Mouse (Mus musculus): Measurements from ENCODE around the gene Sh3bgrl3. TPM values are rescaled to one million over a fixed set of nuclear protein-coding genes. Genes with fewer than 3 reads are reported as not detected.

Gene Sh3bgrl3
- total and polyA plus RNA-seq, 3 experiments = 122 to 414 TPM; not detected in 1

DNA sequence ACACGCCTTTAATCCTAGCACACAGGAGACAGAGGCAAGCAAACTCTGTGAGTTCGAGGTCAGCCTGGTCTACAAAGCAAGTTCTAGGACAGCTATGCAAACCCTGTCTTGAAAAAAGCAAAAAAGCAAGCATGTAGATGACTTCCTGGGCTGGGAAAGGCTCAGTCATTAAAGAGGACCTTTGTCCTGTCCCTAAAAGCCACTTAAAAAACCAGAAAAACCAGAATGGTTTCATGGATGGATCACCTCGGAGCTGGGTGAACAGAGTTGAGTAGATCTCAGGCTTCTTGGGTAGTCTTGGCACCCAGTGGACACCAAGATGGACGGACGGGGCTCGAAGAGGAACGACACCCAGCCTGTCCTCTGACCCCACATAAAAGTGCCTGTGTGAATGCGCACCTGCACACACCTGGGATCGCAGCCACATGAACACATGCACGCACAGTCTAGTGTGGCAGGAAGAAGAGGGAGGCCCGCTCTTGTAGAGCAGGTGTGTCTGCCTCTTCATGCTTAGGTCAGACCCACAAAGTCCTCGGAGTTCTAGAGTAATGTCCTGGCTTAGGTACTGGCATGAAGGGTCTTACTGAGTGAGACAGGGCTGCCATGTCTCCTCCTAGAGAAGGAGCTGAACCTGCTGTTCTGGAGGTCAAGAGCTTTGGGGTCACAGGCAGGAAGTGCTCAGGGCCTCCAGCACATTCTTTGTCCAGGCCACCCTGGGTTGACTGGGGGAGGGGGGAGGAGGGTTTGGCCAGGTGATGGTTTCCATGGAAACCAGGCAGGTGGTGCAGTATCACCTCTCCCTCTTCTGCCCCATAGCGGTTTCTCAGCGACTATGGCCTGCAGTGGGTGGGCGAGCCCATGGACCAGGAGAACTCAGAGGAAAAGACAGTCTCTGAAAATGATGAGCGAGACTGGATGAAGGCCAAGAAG is 13.1 kb downstream of the Sh3bgrl3 start:
- Histone ChIP-seq H3K27ac (ENCODE audit: control insufficient read depth, low read depth, low read length) (no peak overlapping the region), H3K9me3 (replicated peaks; ENCODE audit: insufficient read depth, low read length) (no peaks in the 10 kb centered on the region), H3K36me3 (ENCODE audit: control insufficient read depth in 1 of 2, insufficient read depth in 2 of 2, low read length in 2 of 2) (peaks cover 0 to 19% of the 10 kb centered on the region in 2 experiments; a peak in 2 of 4 replicates), H3K9ac (ENCODE audit: control insufficient read depth, low read depth, low read length, poor library complexity, severe bottlenecking) (no peak overlapping the region), H3K27me3 (ENCODE audit: control insufficient read depth in 1 of 2, insufficient read depth in 2 of 2, low read length in 2 of 2) (no peaks in the 10 kb centered on the region), H3K4me1 (ENCODE audit: control insufficient read depth in 1 of 2, insufficient read depth in 2 of 2, low read length in 2 of 2) (peaks cover 11 to 32% of the 10 kb centered on the region in 2 experiments), H3K79me2 (ENCODE audit: control insufficient read depth, insufficient read depth, low read length, poor library complexity) (no peaks in the 10 kb centered on the region; the same call in 1 of the 2 replicates), H3K4me3 (ENCODE audit: control insufficient read depth in 1 of 2, insufficient read depth in 1 of 2, low read depth in 2 of 2, low read length in 2 of 2) (no peak overlapping the region)
- TF ChIP-seq MYB (IDR thresholded peaks at IDR 0.05; ENCODE audit: low read depth, low read length) = no peak
- TF ChIP-seq MYC (IDR thresholded peaks at IDR 0.05; ENCODE audit: low read depth, low read length) = no peak
- TF ChIP-seq CHD2 (IDR thresholded peaks at IDR 0.05; ENCODE audit: low read length) = no peak
- no peak for TF ChIP-seq TBP (IDR thresholded peaks at IDR 0.05; ENCODE audit: low read depth, low read length)
- TF ChIP-seq TCF12 (IDR thresholded peaks at IDR 0.05; ENCODE audit: low read depth, low read length) = no peak
- TF ChIP-seq UBTF (IDR thresholded peaks at IDR 0.05; ENCODE audit: borderline replicate concordance, insufficient read depth, low read depth, low read length) = no peak
- TF ChIP-seq ZKSCAN1 (IDR thresholded peaks at IDR 0.05; ENCODE audit: low read depth, low read length) = no peak
- TF ChIP-seq ZNF384 (IDR thresholded peaks at IDR 0.05; ENCODE audit: low read depth, low read length) = no peak
- TF ChIP-seq E2F4 (IDR thresholded peaks at IDR 0.05; ENCODE audit: borderline replicate concordance, low read depth, low read length) = no peak
- no peak for TF ChIP-seq CTCF (IDR thresholded peaks at IDR 0.05 in 2 of 3, conservative IDR thresholded peaks at IDR 0.05 in 1 of 3; ENCODE audit: control insufficient read depth in 1 of 3, insufficient read depth in 1 of 3, low read depth in 2 of 3, low read length in 3 of 3, poor library complexity in 1 of 3, severe bottlenecking in 1 of 3)
- no peak for TF ChIP-seq TAL1 (IDR thresholded peaks at IDR 0.05; ENCODE audit: low read length)
- TF ChIP-seq ZMIZ1 (IDR thresholded peaks at IDR 0.05; ENCODE audit: low read depth, low read length) = no peak
- no peak for TF ChIP-seq POLR2AphosphoS5 (IDR thresholded peaks at IDR 0.05; ENCODE audit: borderline replicate concordance, low read depth, low read length)
- TF ChIP-seq POLR2AphosphoS2 (IDR thresholded peaks at IDR 0.05; ENCODE audit: low read length) = no peak
- no peak for TF ChIP-seq JUND (IDR thresholded peaks at IDR 0.05; ENCODE audit: low read depth, low read length)
- TF ChIP-seq ETS1 (IDR thresholded peaks at IDR 0.05; ENCODE audit: low read depth, low read length) = no peak
- no peak for TF ChIP-seq USF1 (IDR thresholded peaks at IDR 0.05; ENCODE audit: low read depth, low read length)
- TF ChIP-seq MEF2A (IDR thresholded peaks at IDR 0.05; ENCODE audit: extremely low read depth, insufficient replicate concordance, low read depth, low read length, poor library complexity, severe bottlenecking) = no peak
- DNase-seq (ENCODE audit: low read depth, low spot score) = no peak

DNA sequence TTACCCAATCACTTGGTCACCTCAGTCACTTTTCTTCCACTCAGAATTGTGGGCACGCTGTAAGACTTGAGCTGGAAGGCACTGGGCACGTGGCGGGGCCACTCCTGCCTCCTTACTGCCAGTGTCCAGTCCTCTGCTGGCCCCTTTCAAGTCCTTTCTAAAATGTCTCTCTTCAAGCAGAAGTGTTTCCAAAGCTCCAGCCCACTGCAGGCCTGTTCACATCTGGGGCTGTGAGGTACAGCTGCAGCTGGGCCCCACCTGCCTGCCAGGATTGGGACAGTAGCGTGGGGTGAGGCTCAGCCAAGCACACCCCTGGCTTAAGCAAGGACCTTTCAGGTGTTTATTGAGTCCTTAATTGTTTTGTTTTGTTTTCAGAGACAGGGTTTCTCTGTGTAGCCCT is 14.6 kb downstream of the Sh3bgrl3 start:
- peaks cover 8 to 29% of the 10 kb centered on the region in 2 experiments for H3K4me1 ChIP-seq (ENCODE audit: control insufficient read depth in 1 of 2, insufficient read depth in 2 of 2, low read length in 2 of 2)
- no peak overlapping the region for H3K9ac ChIP-seq (ENCODE audit: control insufficient read depth, low read depth, low read length, poor library complexity, severe bottlenecking)
- TF ChIP-seq GABPA (IDR thresholded peaks at IDR 0.05; ENCODE audit: low read depth, low read length) (no peak), MYC (IDR thresholded peaks at IDR 0.05; ENCODE audit: low read depth, low read length) (no peak), KAT2A (conservative IDR thresholded peaks at IDR 0.05; ENCODE audit: low read depth, low read length) (no peak), MYB (IDR thresholded peaks at IDR 0.05; ENCODE audit: low read depth, low read length) (no peak), MAFK (IDR thresholded peaks at IDR 0.05; ENCODE audit: borderline replicate concordance, low read depth, low read length) (no peak), TBP (IDR thresholded peaks at IDR 0.05; ENCODE audit: low read depth, low read length) (no peak), POLR2AphosphoS5 (IDR thresholded peaks at IDR 0.05; ENCODE audit: borderline replicate concordance, low read depth, low read length) (no peak), POLR2A (IDR thresholded peaks at IDR 0.05; ENCODE audit: control insufficient read depth in 1 of 2, insufficient read depth in 1 of 2, low read depth in 1 of 2, low read length in 2 of 2, poor library complexity in 1 of 2) (no peak), RAD21 (IDR thresholded peaks at IDR 0.05; ENCODE audit: low read depth, low read length) (no peak)
- no peak overlapping the region for H3K4me3 ChIP-seq (ENCODE audit: control insufficient read depth in 1 of 2, insufficient read depth in 1 of 2, low read depth in 2 of 2, low read length in 2 of 2)
- no peak for DNase-seq (ENCODE audit: low read depth, low spot score)
- H3K27ac ChIP-seq (ENCODE audit: control insufficient read depth, low read depth, low read length) = no peak overlapping the region
- no peaks in the 10 kb centered on the region for H3K79me2 ChIP-seq (ENCODE audit: control insufficient read depth, insufficient read depth, low read length, poor library complexity)
- H3K27me3 ChIP-seq (ENCODE audit: control insufficient read depth in 1 of 2, insufficient read depth in 2 of 2, low read length in 2 of 2) = no peaks in the 10 kb centered on the region
- no peaks in the 10 kb centered on the region for H3K9me3 ChIP-seq (replicated peaks; ENCODE audit: insufficient read depth, low read length)
- H3K36me3 ChIP-seq (ENCODE audit: control insufficient read depth in 1 of 2, insufficient read depth in 2 of 2, low read length in 2 of 2) = peaks cover 0 to 13% of the 10 kb centered on the region in 2 experiments; a peak in 2 of 4 replicates

Measured in MEL (cell line).